Mouse (Mus musculus) stomach, postnatal 0 days (tissue): ENCODE data around the gene Ptprg. TPM values are rescaled to one million over a fixed set of nuclear protein-coding genes. Genes with fewer than 3 reads are reported as not detected.

Experiments used
- ATAC-seq: fragments of 200-750 bp; cut with Nextera tagmentation; 2 replicates; pipeline ENCODE4 v1.8.0; 2017; ENCODE audit not compliant: low FRiP score, low TSS enrichment
- DNase-seq: peaks from one replicate; pipeline ENCODE4 v3.0.0-alpha.2; 2016; ENCODE audit warnings: low spot score
- H3K27ac ChIP-seq: fragments of 300-500 bp; sonication (generic); replicated peaks from 2 replicates; pipeline ENCODE4 v1.5.1; 2014; ENCODE audit warnings: mild to moderate bottlenecking, control low read depth
- H3K27me3 ChIP-seq: fragments of 300-500 bp; sonication (generic); 2 replicates; pipeline ENCODE4 v1.6.1; 2014; ENCODE audit warnings: low read length; ENCODE audit not compliant: control insufficient read depth, insufficient read depth
- H3K36me3 ChIP-seq: fragments of 300-500 bp; sonication (generic); 2 replicates; pipeline ENCODE4 v1.6.1; 2014; ENCODE audit warnings: low read length, mixed read lengths; ENCODE audit not compliant: control insufficient read depth, insufficient read depth
- H3K4me1 ChIP-seq: fragments of 300-500 bp; sonication (generic); replicated peaks from 2 replicates; pipeline ENCODE4 v1.6.1; 2014; ENCODE audit warnings: antibody characterized with exemption; ENCODE audit not compliant: control insufficient read depth, insufficient read depth
- H3K4me2 ChIP-seq: fragments of 300-500 bp; sonication (generic); replicated peaks from 2 replicates; pipeline ENCODE4 v1.6.1; 2014; ENCODE audit warnings: low read depth, mild to moderate bottlenecking, control low read depth, moderate library complexity
- H3K4me3 ChIP-seq: fragments of 300-500 bp; sonication (generic); 2 replicates; pipeline ENCODE4 v1.5.1; 2014; ENCODE audit warnings: low read depth, low read length, control low read depth
- H3K9ac ChIP-seq: fragments of 300-500 bp; sonication (generic); 2 replicates; pipeline ENCODE4 v1.6.1; 2014; ENCODE audit warnings: mild to moderate bottlenecking, low read length, control low read depth, mixed read lengths
- H3K9me3 ChIP-seq: fragments of 300-500 bp; sonication (generic); 2 replicates; pipeline ENCODE4 v1.6.1; 2016; ENCODE audit warnings: low read length; ENCODE audit not compliant: control insufficient read depth
- CTCF ChIP-seq: IDR thresholded peaks from 2 replicates; pipeline ENCODE4 v1.5.1; 2016; ENCODE audit warnings: antibody characterized with exemption, low read depth, mild to moderate bottlenecking, moderate library complexity
- EP300 ChIP-seq: optimal IDR thresholded peaks from 2 replicates; pipeline ENCODE3; 2016; ENCODE audit warnings: antibody characterized with exemption
- WGBS: fragments of 180-500 bp; shearing (Covaris S2); extraction: QIAGEN DNeasy Blood & Tissue Kit; methylation state at CpG from one replicate; pipeline ENCODE4 v1.1.7; 2014; 5-methylcytosine and 5-hydroxymethylcytosine counted together
- polyA plus RNA-seq: library from polyadenylated mRNA; unstranded; fragments of >200 nt; fragmentation: Nextera tagmentation; extraction: Ambion mirVana; gene quantifications from 2 replicates; pipeline ENCODE4 v1.2.1, GENCODE M21; 2015

Gene Ptprg
- polyA plus RNA-seq, 1 experiment from 2014 or later: 6.2 TPM

GRCm38 (mm10) chr14:11554306-11555041 is 1.1 kb downstream of the Ptprg start:
- TF ChIP-seq CTCF (no peak), EP300 (no peak)
- no peaks in the 10 kb centered on the region; the same call in none of the 2 replicates for H3K4me1 ChIP-seq

GRCm38 (mm10) chr14:11555061-11555501 is 1.7 kb downstream of the Ptprg start:
- DNase-seq: no peak
- Histone ChIP-seq H3K4me2 (peak overlapping the region; percentile 95), H3K9ac (peak overlapping the region; percentile 82), H3K9me3 (no peaks in the 10 kb centered on the region), H3K27ac (0 out of 2 replicates have a peak overlapping the region, but pooled peaks have one; percentile 95), H3K36me3 (no peaks in the 10 kb centered on the region), H3K4me3 (peak overlapping the region; percentile 78), H3K4me1 (no peaks in the 10 kb centered on the region; the same call in none of the 2 replicates), H3K27me3 (no peaks in the 10 kb centered on the region)
- no peak for ATAC-seq
- TF ChIP-seq EP300: no peak
- no peak for TF ChIP-seq CTCF
- under 1% methylated on average over 17 of the region's 17 CpGs for WGBS

More at GRCm38 (mm10) chr14:11554306-11555041, 1.1 kb downstream of the Ptprg start:
- Histone ChIP-seq H3K9me3 (no peaks in the 10 kb centered on the region), H3K4me3 (peak overlapping the region; percentile 78), H3K36me3 (no peaks in the 10 kb centered on the region), H3K27ac (peak overlapping the region; percentile 95), H3K27me3 (no peaks in the 10 kb centered on the region), H3K4me2 (peak overlapping the region; percentile 95), H3K9ac (peak overlapping the region; percentile 82)
- ATAC-seq: peak; percentile 38
- peak; percentile 48 for DNase-seq
- WGBS: under 1% methylated on average over 46 of the region's 46 CpGs

GRCm38 (mm10) chr14:11555521-11556355 is 2.4 kb downstream of the Ptprg start:
- Histone ChIP-seq H3K36me3 (no peaks in the 10 kb centered on the region), H3K4me1 (no peaks in the 10 kb centered on the region; the same call in none of the 2 replicates), H3K4me3 (peak overlapping the region; percentile 78), H3K9me3 (no peaks in the 10 kb centered on the region), H3K9ac (peak overlapping the region; percentile 82), H3K4me2 (peak overlapping the region; percentile 95), H3K27ac (0 out of 2 replicates have a peak overlapping the region, but pooled peaks have one; percentile 24), H3K27me3 (no peaks in the 10 kb centered on the region)
- no peak for TF ChIP-seq CTCF
- no peak for TF ChIP-seq EP300
- DNase-seq: no peak
- ATAC-seq: no peak
- WGBS: under 1% methylated on average over 35 of the region's 35 CpGs

GRCm38 (mm10) chr14:11556356-11557130 is 3.2 kb downstream of the Ptprg start:
- Histone ChIP-seq H3K4me1 (no peaks in the 10 kb centered on the region; the same call in none of the 2 replicates), H3K27me3 (no peaks in the 10 kb centered on the region), H3K36me3 (no peaks in the 10 kb centered on the region), H3K4me2 (peak overlapping the region; percentile 95), H3K9me3 (no peaks in the 10 kb centered on the region), H3K4me3 (peak overlapping the region; percentile 78), H3K27ac (no peak overlapping the region), H3K9ac (0 out of 2 replicates have a peak overlapping the region, but pooled peaks have one; percentile 82)
- TF ChIP-seq CTCF (peak; percentile 72), EP300 (no peak)
- DNase-seq: peak; percentile 70
- 3% methylated on average over 26 of the region's 26 CpGs for WGBS
- ATAC-seq: no peak

DNA sequence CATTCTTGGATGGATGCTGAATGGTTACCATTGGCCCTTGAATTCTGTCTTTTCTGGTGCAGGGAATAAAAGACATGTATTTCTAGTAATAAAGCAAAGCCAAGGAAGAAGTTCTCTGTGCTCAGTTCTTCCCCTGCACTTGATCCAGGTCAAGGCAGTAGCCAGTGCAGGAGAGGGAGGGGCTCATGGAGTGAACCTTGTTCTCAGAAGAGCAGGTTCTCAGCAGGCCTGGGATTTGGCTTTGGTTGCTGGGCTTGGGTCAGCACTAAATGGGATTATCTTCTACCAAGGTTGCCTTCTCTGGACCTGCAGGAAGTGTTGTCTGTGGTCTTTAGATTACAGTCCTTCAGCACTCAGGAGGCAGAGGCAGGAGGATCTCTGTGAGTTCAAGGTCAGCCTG is 5.2 kb downstream of the Ptprg start:
- Histone ChIP-seq H3K4me1 (no peaks in the 10 kb centered on the region; the same call in none of the 2 replicates), H3K9me3 (no peaks in the 10 kb centered on the region), H3K4me3 (no peak overlapping the region), H3K4me2 (no peak overlapping the region), H3K27me3 (no peaks in the 10 kb centered on the region), H3K36me3 (no peaks in the 10 kb centered on the region), H3K27ac (no peak overlapping the region), H3K9ac (no peak overlapping the region)
- TF ChIP-seq EP300 (no peak), CTCF (no peak)
- ATAC-seq: no peak
- no peak for DNase-seq
